Mouse (Mus musculus) midbrain, embryonic 10.5 days (tissue): ENCODE measurements around the gene Pcsk1n. TPM values are rescaled to one million over a fixed set of nuclear protein-coding genes. Genes with fewer than 3 reads are reported as not detected.
"Not testable (repeated sequence)": the region's sequence is repeated elsewhere in the genome, so short reads cannot be mapped to it uniquely, and the experiment has no call there.

ENCODE experiments used
- DNase-seq: peaks from one replicate; pipeline ENCODE4 v3.0.0-alpha.2; 2017; ENCODE audit warnings: low spot score
- H3K27ac ChIP-seq: fragments of 300-500 bp; sonication (generic); replicated peaks from 2 replicates; pipeline ENCODE4 v1.5.1; 2016; ENCODE audit warnings: mild to moderate bottlenecking
- H3K27me3 ChIP-seq: fragments of 300-500 bp; sonication (generic); 2 replicates; pipeline ENCODE4 v1.6.1; 2016; ENCODE audit warnings: low read depth, mild to moderate bottlenecking; ENCODE audit not compliant: poor library complexity, severe bottlenecking
- H3K36me3 ChIP-seq: fragments of 300-500 bp; sonication (generic); 2 replicates; pipeline ENCODE4 v1.6.1; 2016; ENCODE audit warnings: mild to moderate bottlenecking, moderate library complexity
- H3K4me1 ChIP-seq: fragments of 300-500 bp; sonication (generic); 2 replicates; pipeline ENCODE4 v1.6.1; 2016
- H3K4me3 ChIP-seq: fragments of 300-500 bp; sonication (generic); 2 replicates; pipeline ENCODE4 v1.5.1; 2016; ENCODE audit warnings: mild to moderate bottlenecking, moderate library complexity
- H3K9me3 ChIP-seq: fragments of 300-500 bp; sonication (generic); replicated peaks from 2 replicates; pipeline ENCODE4 v1.6.1; 2016; ENCODE audit warnings: mild to moderate bottlenecking
- WGBS: fragments of 180-500 bp; shearing (Covaris S2); methylation state at CpG from one replicate; pipeline ENCODE4 v1.1.7; 2016; 5-methylcytosine and 5-hydroxymethylcytosine counted together
- polyA plus RNA-seq: library from polyadenylated mRNA; unstranded; fragments of >200 nt; fragmentation: Nextera tagmentation; extraction: Ambion mirVana; gene quantifications from 2 replicates; pipeline ENCODE4 v1.2.1, GENCODE M21; 2016

The Pcsk1n gene
- 13.3 and 26.7 TPM in 2 replicates for polyA plus RNA-seq

DNA sequence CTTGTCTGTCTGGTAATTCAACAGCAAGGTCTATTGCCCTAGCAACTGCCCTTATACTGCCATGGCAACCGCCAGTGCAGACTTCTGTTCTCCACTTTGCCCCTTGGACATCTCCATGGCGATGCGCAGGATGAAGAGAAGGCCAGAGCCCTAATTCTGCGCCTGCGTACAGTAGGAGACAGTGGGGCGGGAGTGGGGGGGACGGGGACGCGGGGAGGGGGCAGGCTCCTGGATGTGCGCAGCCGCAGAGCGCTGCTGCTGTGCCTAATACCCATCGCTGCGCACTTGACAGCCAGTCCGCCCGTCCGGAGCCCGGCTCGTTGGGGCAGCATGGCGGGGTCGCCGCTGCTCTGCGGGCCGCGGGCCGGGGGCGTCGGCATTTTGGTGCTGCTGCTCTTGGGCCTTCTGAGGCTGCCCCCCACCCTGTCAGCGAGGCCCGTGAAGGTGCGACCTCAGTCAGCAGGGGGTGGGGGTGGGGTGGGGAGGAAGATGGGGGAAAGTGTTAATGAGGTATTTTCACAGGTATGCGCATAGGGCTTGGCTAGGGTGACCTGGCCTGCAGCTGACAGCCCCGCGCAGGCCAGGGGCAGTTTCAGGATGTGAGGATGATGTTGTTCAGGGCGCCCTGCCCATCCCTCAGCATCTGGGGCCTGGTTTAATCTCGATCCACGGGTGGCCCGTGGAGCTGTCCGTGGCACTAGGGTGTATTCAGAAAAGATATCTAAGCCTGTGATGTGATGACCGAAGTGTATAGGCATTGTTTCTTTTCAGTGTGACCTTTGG lies at the start of gene Pcsk1n:
TSS of gene Pcsk1n (plus strand) at position 222 of the 783 bp plus-strand sequence.
- WGBS: 22% methylated on average over 40 of the region's 40 CpGs
- H3K27ac ChIP-seq: peak within 1 kb of the TSS; percentile 75
- H3K4me3 ChIP-seq: peak within 1 kb of the TSS; percentile 54
- DNase-seq: peak; percentile 75
- no peaks in the 10 kb centered on the region for H3K36me3 ChIP-seq
- peaks cover 27% of the 10 kb centered on the region for H3K9me3 ChIP-seq
- peaks cover 53% of the 10 kb centered on the region for H3K27me3 ChIP-seq
- peaks cover 34% of the 10 kb centered on the region for H3K4me1 ChIP-seq

DNA sequence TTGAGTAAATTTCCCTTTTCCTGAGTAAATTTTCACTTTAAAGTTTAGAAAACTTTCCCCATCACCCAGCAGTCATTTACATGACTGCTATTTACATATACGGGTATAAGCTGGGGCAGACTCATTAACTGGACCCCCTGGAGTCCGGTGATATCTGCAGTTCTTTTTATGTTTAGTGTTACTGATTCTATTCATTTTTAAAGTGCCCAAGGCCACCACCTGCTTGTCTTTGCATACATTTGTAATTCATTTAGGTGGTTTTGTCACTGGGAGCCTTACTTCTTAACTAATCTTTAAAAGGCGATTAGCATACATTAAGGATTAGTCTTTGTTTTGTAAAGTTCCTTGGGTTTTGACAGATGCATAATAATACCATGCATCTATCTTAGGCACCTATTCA lies 49.8 kb upstream of the Pcsk1n start:
- H3K9me3 ChIP-seq: no peaks in the 10 kb centered on the region; the same call in 1 of the 2 replicates
- peaks cover 54% of the 10 kb centered on the region for H3K36me3 ChIP-seq
- DNase-seq: no peak
- no peak overlapping the region for H3K4me3 ChIP-seq
- no peak overlapping the region for H3K27ac ChIP-seq
- 0 out of 2 replicates have a peak, but pooled peaks cover 13% of the 10 kb centered on the region for H3K4me1 ChIP-seq
- H3K27me3 ChIP-seq: no peaks in the 10 kb centered on the region
- 26% methylated on average over 3 of the region's 3 CpGs for WGBS

DNA sequence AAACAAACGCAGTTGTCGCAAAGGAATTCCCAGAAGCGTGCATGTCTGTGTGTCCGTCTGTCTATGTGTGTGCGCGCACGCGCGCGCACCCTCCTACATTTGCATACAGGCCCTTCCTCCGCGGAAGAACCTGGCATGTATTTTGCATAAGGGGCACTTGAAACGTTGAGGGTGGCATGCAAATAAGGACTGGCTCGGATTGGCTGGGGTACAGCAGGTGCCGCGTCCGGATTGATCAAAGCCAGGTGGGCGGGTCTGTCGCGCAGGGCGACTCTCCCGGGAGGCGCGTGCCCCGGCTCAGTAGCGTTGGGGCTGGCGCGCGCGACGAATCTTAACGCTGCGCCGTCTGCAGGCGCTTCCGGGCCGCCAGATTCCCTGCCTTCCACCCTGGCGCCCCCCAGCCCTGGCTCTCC lies 41.6 kb upstream of the Pcsk1n start, which contains the start of gene Pim2:
TSS of gene Pim2 (plus strand) at position 256 of the 413 bp plus-strand sequence.
- 16% methylated on average over 35 of the region's 38 CpGs for WGBS
- H3K27ac ChIP-seq: peak within 1 kb of the TSS; percentile 70

DNA sequence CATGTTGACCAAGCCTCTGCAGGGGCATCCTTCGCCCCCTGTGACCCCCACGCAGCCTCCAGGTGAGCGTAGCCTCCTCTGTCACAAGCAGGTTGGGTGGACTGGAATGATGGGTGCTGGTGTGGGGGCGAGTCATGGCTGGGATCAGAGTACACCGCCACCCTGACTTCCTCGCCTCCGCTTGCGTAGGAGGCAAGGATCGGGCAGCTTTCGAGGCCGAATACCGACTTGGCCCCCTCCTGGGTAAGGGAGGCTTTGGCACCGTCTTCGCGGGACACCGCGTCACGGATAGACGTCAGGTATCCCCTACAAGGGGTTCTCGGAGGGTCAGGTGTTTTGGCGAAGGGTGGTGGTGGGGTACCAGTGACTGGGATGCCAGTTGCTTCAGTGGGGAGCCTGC lies 41.1 kb upstream of the Pcsk1n start:
- Histone ChIP-seq H3K36me3 (peaks cover 28% of the 10 kb centered on the region), H3K27me3 (no peaks in the 10 kb centered on the region), H3K4me1 (peaks cover 22% of the 10 kb centered on the region), H3K27ac (peak overlapping the region; percentile 70), H3K9me3 (peaks cover 15% of the 10 kb centered on the region; the same call in 1 of the 2 replicates), H3K4me3 (peak overlapping the region; percentile 66)
- DNase-seq: no peak
- 23% methylated on average over 21 of the region's 21 CpGs for WGBS

More for the DNA sequence above, 41.6 kb upstream of the Pcsk1n start, which contains the start of gene Pim2:
- H3K4me1 ChIP-seq: peaks cover 18% of the 10 kb centered on the region
- peak; percentile 74 for DNase-seq
- H3K4me3 ChIP-seq: peak within 1 kb of the TSS; percentile 66
- peaks cover 33% of the 10 kb centered on the region for H3K36me3 ChIP-seq
- H3K27me3 ChIP-seq: no peaks in the 10 kb centered on the region
- H3K9me3 ChIP-seq: peaks cover 15% of the 10 kb centered on the region; the same call in 1 of the 2 replicates

DNA sequence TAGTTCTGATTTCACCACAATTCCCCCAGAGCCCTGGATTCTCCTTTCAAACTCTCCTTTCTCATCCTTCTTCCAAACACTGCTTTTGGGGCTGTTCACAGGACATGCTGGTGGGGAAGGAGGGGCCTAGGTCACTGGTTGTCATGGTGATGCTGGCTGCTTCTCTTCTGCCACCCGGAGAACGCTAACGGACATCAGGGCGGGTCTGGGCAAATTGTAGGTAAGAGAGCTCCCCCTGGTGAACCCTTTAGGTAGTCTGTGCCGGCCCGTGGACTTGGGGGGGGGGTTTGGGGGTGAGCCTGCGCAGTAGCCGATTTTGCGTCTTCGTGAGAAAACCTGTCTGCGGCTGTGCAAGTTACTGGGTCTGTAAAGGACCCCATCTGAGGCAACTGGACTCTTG lies 39.8 kb upstream of the Pcsk1n start:
- peaks cover 21% of the 10 kb centered on the region; the same call in 1 of the 2 replicates for H3K9me3 ChIP-seq
- peak overlapping the region; percentile 66 for H3K4me3 ChIP-seq
- H3K27me3 ChIP-seq: no peaks in the 10 kb centered on the region
- no peak overlapping the region for H3K27ac ChIP-seq
- H3K4me1 ChIP-seq: peaks cover 26% of the 10 kb centered on the region
- H3K36me3 ChIP-seq: peaks cover 15% of the 10 kb centered on the region
- 21% methylated on average over 11 of the region's 11 CpGs for WGBS
- peak; percentile 77 for DNase-seq

DNA sequence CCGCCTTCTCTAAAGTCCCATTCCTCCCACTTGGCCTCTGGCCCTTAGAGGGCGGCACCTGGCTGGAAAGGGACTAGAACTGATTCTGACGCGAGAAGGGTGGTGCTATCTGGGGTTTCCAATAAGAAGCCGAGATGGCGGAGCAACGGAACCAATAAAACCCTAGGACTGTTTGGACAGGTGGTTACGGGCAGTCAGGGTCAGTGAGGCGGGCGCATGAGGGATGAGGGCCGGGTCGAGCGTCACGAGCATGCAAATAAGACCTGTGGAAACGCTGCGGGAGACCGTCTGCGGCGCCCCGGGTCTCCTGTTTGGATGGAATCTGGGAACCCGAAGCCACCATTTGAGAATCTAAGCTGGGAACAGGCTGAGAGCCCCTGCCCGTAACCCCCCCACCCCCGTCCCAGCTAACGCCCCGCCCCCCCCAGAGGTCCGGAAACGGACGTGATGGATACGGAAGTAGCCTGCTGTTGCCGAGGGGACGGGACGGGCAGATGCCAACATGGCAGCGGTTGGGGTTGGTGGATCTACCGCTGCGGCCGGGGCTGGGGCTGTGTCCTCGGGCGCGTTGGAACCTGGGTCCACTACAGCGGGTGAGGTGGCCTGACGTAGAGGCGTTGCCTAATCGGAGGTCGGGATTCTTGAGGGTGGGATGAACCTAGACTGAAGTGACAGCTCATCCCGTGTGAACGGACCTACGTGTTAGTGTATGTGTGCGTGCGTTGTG lies 35.6 kb upstream of the Pcsk1n start, which contains the start of gene Slc35a2:
TSS of gene Slc35a2 (plus strand) at position 188 of the 727 bp plus-strand sequence.
- Histone ChIP-seq H3K27me3 (no peaks in the 10 kb centered on the region), H3K36me3 (peaks cover 24% of the 10 kb centered on the region; the same call in 1 of the 2 replicates), H3K4me1 (peaks cover 23% of the 10 kb centered on the region), H3K9me3 (peaks cover 9% of the 10 kb centered on the region; the same call in 1 of the 2 replicates), H3K27ac (peak within 1 kb of the TSS; percentile 85), H3K4me3 (peak within 1 kb of the TSS; percentile 69)
- DNase-seq: peak; percentile 76
- 16% methylated on average over 41 of the region's 49 CpGs for WGBS

DNA sequence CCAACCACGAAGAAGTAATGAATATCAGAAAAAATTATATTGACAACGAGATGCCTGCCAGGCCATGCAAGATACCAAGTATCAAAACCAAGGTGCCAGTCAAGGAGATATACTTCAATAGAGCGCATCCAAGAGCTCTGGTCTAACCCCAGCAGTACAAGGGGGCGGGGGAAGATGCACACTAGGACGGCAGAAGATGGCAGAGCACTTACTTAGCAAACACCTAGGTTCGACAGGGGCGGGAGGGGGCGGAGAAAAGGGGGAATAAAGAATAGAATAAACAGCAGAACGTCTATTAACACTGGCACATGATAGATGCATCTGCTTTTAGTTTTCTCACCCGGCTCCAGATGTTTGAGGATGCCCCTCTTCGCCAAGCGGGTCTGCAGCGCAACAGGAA lies 21.4 kb upstream of the Pcsk1n start:
- Histone ChIP-seq H3K4me1 (peaks cover 13% of the 10 kb centered on the region), H3K27ac (peak overlapping the region; percentile 88), H3K36me3 (peaks cover 40% of the 10 kb centered on the region), H3K27me3 (no peaks in the 10 kb centered on the region), H3K4me3 (peak overlapping the region; percentile 64), H3K9me3 (0 out of 2 replicates have a peak, but pooled peaks cover 4% of the 10 kb centered on the region)
- 28% methylated on average over 13 of the region's 13 CpGs for WGBS
- no peak for DNase-seq

DNA sequence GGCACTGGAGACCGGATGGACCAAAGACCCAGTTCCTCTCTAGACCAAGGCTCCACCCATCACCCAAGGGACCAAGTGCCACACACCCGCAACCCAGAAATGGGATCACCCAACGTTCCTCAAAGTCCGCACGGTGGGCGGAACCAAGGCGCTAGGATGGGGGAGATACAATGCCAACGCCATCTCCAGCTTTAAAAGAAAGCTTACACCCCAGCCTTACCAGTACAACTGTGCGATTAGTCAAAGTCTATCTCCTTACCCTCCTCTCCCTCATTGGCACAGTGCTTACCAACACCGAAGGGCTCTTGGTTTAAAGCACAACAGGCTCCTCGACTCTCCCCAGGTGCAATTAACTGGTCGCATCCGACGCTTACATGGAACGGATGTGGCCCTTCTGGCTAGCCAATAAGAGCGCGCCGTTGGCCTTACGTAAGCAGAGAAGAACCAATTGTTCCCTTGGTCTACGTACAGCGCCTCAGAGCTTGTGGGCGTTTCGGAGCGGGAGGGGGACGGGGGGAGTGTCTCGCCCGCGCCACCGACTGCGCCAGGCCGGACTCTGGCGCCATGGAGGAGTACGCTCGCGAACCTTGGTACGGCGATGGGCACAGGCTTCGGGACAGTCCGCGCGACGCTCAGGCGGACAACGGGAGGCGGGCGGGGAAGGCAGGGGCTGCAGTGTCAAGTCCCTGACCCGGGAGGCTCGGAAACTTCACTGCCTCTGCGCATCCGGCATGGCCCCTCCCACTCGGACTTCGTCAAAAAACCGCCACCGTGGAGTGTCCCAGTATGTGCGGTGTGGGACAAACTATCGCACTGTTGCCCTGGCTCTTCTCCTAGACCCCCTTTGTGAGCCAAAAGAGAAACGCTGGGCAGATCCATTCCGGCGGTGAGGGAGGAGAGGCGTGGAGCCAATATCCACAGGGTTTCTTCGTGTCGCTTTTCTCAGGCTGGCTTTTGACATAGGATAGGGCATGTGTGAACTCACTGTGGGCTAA lies 20.4 kb upstream of the Pcsk1n start, which contains the start of the genes Pqbp1 and Timm17b:
TSS of gene Pqbp1 (minus strand) at position 390 of the 995 bp plus-strand sequence.
TSS of gene Timm17b (plus strand) at position 478 of the 995 bp plus-strand sequence.
- Histone ChIP-seq H3K36me3 (peaks cover 37% of the 10 kb centered on the region), H3K4me3 (peak within 1 kb of the TSS; percentile 64), H3K4me1 (peaks cover 13% of the 10 kb centered on the region), H3K27ac (peak within 1 kb of the TSS; percentile 88), H3K9me3 (0 out of 2 replicates have a peak, but pooled peaks cover 4% of the 10 kb centered on the region), H3K27me3 (no peaks in the 10 kb centered on the region)
- 13% methylated on average over 61 of the region's 62 CpGs for WGBS
- DNase-seq: peak; percentile 84

DNA sequence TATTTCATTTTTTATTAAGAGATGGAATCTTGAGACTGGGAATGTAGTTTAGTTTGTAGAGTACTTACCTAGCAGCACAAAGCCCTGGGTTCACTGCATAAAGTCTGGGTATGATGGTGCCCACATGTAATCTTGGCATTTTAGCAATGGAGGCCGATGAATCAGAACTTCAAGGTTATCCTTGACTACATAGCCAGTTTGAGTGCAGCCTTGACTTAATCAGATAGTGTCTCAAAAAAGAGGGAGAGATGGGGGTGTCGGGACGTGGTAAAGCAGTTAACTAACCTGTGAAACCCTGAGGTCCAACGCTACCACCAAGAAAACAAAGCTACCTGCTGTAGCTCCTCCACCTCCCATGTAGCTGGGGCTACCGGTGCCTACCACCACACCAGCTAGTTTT lies 15.2 kb upstream of the Pcsk1n start:
- 92% methylated on average over 5 of the region's 5 CpGs for whole genome bisulfite sequencing

DNA sequence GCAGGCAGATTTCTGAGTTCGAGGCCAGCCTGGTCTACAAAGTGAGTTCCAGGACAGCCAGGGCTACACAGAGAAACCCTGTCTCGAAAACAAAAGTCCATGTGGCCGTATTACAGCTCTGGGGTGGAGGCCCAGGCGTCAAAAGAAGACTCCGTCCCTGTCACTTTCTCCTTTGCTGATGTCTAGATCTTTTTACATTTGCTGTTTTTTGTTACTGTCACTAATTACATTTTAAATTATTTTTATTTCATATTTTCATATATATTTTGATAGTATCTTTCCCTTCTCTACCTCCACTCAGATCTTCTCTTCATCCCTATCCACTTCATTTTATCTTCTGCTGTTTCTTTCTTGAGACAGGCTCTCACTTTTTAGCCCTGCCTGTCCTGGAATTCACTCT lies 11.9 kb upstream of the Pcsk1n start, which contains the start of gene Gm10491:
TSS of gene Gm10491 (minus strand) at position 101 of the 400 bp plus-strand sequence.
- 89% methylated on average over 5 of the region's 5 CpGs for WGBS
- H3K27ac ChIP-seq: no peak within 1 kb of the TSS
- peaks cover 7% of the 10 kb centered on the region for H3K9me3 ChIP-seq
- peaks cover 36% of the 10 kb centered on the region for H3K36me3 ChIP-seq
- H3K27me3 ChIP-seq: no peaks in the 10 kb centered on the region
- DNase-seq: no peak
- no peak within 1 kb of the TSS for H3K4me3 ChIP-seq
- no peaks in the 10 kb centered on the region for H3K4me1 ChIP-seq

More for the DNA sequence above, 15.2 kb upstream of the Pcsk1n start:
- H3K4me3 ChIP-seq: no peak overlapping the region
- peaks cover 7% of the 10 kb centered on the region for H3K9me3 ChIP-seq
- DNase-seq: no peak
- H3K36me3 ChIP-seq: peaks cover 41% of the 10 kb centered on the region
- H3K27me3 ChIP-seq: no peaks in the 10 kb centered on the region
- H3K27ac ChIP-seq: no peak overlapping the region
- H3K4me1 ChIP-seq: peaks cover 5% of the 10 kb centered on the region

DNA sequence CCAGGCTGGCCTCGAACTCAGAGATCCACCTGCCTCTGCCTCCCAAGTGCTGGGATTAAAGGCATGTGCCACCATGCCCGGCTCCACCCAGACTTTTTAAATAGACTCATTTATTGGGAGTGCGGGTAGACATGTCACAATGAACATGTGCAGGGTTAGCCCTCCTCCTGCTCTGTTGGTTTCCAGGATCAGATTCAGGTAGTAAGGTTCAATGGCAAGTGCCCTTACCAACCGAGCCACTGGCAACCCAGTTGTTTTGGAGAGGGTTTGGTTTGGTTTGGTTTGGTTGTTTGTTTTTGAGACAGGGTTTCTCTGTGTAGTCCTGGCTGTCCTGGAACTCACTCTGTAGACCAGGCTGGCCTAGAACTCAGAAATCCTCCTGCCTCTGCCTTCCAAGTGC lies 10.4 kb upstream of the Pcsk1n start, which contains the start of gene Gm10490:
TSS of gene Gm10490 (plus strand) at position 301 of the 400 bp plus-strand sequence.
- peaks cover 29% of the 10 kb centered on the region for H3K36me3 ChIP-seq
- not testable (repeated sequence) for H3K27me3 ChIP-seq, H3K4me1 ChIP-seq, H3K9me3 ChIP-seq, H3K4me3 ChIP-seq, H3K27ac ChIP-seq, DNase-seq
- 94% methylated on average over 4 of the region's 4 CpGs for WGBS
